Mouse (Mus musculus): Measurements from ENCODE around the gene Jmjd8.
"Not testable (repeated sequence)": the region's sequence is repeated elsewhere in the genome, so short reads cannot be mapped to it uniquely, and the experiment has no call there.

Jmjd8 gene

DNA sequence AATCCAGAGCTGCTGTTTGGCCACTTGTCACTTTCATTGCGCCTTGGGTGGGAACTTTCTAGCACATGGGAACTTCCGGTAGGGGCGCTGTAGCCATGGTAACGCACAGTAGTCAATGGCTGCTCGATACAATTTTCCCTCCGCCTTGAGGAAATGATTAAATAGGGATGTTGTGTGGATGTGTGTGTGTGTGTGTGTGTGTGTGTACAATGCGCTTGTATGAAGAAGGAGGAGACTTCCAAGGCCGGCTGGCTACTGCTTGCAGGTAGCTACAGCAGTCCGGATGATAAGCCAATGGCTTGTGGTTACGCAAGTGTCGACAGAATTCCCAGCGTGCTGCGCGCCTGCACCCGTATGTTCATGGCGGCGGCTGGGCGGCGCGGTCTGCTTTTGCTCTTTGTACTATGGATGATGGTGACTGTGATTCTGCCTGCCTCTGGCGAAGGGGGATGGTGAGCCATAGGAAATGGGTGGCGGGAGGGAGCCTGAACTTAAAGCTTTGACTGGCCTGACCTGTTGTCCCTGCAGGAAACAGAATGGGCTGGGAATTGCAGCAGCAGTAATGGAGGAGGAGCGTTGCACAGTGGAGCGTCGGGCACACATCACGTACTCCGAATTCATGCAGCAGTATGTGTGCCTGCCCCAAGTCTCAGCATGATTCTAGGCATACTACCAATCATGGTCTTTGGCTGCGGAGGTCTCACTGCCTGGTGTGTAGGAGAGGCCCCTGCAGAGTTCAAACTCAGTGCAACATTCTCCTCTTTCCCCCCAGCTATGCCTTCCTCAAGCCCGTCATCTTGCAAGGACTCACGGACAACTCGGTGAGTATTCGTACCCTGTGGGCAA lies at the start of gene Jmjd8:
Gene Jmjd8, plus strand, starts transcription at position 156 of the 846 bp plus-strand sequence.
- DNase-seq, result peak; percentile 73 to 75

DNA sequence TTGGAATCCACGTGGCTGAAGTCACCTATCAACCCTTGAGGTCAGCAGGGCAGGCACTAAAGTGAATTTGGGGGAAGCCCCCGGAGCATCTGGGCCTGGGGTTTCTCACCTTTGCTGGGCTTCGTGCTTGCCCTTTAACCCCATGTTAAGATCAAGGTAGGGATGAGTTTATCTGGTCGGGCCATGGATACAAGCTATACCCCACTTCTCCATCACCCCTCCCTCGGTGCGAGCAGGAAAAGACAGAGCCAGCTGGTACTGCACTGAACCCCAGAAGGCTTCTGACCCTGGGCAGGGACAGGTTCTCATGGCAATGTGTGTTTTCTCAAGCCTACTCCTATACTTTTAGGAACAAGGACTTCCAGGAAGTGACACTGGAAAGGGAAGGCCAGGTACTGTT lies 47.3 kb upstream of the Jmjd8 start:
- no peak for DNase-seq

GRCm38 (mm10) chr17:25783086-25783485 lies 45.6 kb upstream of the Jmjd8 start:
- no peak for DNase-seq

DNA sequence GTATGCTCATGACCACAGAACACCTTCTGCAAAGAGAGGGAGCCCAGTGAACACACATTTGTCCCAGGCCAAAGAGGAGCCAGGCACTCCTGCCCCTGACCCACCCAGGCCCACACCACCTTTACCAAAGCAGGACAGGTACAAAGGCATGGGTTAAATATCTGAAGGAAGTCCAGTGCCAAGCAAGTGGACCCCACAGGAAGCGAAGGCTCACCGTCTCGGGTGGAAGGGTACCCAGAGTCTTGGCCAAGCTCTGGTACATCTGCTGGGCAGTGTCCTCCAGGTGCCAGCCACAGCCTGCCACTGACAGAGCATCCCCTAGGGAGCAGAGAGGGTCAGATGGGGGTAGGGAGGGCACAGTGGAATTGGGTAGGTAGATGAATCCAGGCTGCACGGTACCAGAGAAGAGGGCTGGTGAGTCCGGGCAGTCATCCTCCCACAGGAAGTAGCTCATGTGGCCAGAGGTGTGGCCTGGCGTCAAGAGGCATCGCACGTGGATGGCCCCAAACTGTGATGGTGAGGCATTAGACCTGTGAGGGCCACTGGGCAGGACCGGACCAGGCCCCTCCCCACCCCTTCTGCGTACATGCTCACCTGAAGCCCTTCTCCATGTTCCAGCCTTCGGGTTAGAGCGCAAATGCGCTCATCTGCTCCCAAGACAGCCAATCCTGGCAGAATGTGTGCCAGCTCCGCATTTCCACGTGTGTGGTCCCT lies 44.6 kb upstream of the Jmjd8 start:
- DNase-seq, result no peak

- peak; percentile 94 to 96 for DNase-seq
Observed at GRCm38 (mm10) chr17:25785281-25785745, 43.4 kb upstream of the Jmjd8 start, which contains the start of gene Haghl. Haghl (minus strand) TSS chr17:25785673.

- DNase-seq, result no peak
Observed at GRCm38 (mm10) chr17:25786280-25786679, 42.4 kb upstream of the Jmjd8 start, which contains the start of gene Ccdc78. Ccdc78 (plus strand) TSS chr17:25786580.

GRCm38 (mm10) chr17:25786781-25787504 lies 41.7 kb upstream of the Jmjd8 start:
- DNase-seq, result no peak

- no peak for DNase-seq
Observed at GRCm38 (mm10) chr17:25791320-25791842, 37.3 kb upstream of the Jmjd8 start.

DNA sequence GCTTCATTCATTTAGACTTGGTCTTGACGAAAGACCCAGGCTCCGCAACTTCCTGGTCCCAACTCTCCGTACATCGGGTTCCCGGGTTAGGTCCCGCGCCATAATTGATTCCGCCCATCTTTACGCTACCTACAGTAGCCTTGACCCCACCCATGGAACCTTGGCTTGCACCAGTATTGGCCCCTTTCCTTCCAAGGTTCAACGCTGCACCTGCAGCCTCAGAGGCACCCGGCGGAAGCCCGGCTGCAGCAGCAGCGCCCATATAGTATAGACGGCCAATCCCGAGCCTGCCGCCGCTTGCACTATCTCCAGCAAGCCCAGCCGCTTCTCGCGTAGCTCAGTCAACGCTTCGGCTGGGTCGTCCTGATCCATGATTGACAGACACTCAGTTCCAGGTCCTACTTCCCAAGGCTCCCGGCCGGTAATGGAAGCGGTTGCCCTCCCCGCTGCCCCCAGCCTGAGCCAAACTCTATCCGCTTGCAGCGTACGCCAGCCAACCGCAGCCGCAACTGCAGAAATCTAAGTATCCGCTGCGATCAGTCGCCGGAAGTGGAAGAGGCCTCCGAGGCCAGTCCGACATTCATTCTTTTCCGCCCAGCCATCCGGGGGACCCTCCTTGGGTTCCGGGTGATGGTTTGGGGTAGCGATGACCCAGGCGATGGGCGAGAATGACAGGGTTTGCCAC lies 36.7 kb upstream of the Jmjd8 start:
- DNase-seq, result peak; percentile 81 to 83

- peak; percentile 74 to 80 for DNase-seq
Observed at GRCm38 (mm10) chr17:25792615-25793014, 36.1 kb upstream of the Jmjd8 start, which contains the start of gene Fam173a. Fam173a (minus strand) TSS chr17:25792901.

DNA sequence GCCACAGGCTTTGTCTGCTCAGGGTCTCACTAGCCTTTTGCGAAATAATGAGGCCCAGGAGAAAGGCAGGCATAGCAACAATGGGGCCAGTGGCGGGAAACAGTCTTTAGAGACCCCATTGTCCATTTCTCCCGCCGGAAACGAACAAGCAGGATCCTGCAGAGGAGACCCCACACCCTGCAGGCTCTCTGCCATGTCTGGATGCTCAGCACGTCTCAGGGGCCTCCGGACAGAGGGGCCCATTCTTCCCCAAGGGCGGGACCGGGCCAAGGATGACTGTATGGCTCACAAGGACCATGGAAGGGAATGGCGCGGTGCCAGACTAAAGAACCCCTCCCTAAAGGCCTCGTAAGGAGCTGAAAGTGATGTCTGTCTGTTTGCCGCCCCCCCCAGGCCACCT lies 34.5 kb upstream of the Jmjd8 start:
- no peak for DNase-seq

- no peak for DNase-seq
Observed at GRCm38 (mm10) chr17:25794998-25795397, 33.7 kb upstream of the Jmjd8 start.

DNA sequence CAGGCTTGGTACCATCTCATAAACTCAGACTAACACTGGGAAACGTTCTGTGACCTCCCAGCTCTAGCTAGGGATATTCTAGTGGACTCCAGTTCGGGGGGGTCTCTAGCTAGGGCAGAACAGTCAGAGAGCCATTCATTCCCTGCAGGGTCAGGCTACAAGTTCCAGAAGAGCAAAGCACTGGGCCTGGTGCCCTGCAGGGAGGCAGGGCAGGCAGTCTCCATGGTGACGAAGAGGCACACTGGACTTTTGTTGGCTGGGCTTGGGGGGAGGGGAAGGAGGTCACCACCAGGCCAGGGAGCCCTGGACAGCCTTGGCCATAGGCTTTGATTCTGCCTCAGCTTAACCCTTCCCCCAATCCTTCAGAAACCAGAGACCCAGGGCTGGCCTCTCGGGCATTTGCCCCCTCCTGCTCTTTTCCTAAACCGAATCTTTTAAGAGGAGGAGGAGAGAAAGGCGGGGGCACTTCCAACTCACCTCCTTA lies 33.0 kb upstream of the Jmjd8 start, which contains the start of gene AC134908.4:
Gene AC134908.4, minus strand, starts transcription at position 51 of the 484 bp plus-strand sequence.
- peak in 1 of 2 experiments; percentile 39 for DNase-seq

DNA sequence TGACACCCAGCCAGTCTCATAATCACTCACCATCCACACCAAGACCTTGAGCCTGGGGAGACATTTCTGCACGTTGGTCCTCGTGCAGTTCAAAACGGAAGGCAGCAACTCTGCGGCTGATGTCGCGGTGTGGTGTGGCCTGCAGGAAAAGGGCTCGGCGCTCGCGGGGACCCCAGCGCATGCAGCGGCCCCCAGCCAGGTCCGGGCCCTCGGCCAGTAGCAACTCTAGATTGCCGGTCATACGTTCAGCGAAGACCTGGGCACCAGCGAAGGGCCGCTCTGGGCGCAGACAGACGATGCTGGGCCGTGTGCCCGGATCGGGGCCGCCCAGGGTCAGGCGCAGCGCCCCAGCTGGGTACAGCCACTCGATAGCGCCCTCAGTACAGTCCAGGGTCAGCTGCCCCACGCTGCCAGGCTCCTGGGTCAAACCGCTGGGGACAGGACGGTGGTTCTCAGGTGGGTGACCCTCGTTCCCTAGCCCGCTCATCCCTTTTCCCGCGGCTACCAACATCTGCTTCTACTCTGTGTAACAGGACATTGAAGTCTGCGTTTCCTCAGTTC lies 32.4 kb upstream of the Jmjd8 start:
- DNase-seq, result no peak

DNA sequence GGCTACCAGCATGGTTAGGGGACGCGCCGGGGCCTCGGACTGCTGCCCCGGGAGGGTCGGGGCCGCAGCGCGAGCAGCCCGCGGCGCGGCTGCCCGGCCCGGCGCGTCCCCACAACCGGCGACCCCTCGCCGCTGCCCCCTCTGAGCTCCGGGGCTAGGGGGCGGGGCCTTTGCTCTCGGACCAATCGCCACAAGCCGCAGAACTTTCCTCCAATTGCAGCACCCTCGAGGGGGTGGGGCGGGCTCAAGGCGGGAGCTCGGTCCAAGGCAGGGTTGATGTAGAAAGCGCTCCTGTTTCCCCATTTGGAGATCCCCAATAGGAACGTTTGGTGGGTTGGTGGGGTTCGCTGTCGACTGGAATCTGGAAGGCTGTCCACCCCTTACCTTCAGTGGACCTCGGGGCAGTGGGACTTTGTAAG lies 31.7 kb upstream of the Jmjd8 start, which contains the start of gene Metrn:
Gene Metrn, minus strand, starts transcription at position 186 of the 419 bp plus-strand sequence.
- peak; percentile 88 for DNase-seq

- DNase-seq, result peak; percentile 74 to 75
Observed at GRCm38 (mm10) chr17:25801029-25801428, 27.6 kb upstream of the Jmjd8 start.

- no peak for DNase-seq
Observed at GRCm38 (mm10) chr17:25802825-25803517, 25.7 kb upstream of the Jmjd8 start.

GRCm38 (mm10) chr17:25806507-25806906 lies 22.2 kb upstream of the Jmjd8 start:
- DNase-seq, result no peak

GRCm38 (mm10) chr17:25807452-25807851 lies 21.2 kb upstream of the Jmjd8 start:
- DNase-seq, result not testable (repeated sequence)

DNA sequence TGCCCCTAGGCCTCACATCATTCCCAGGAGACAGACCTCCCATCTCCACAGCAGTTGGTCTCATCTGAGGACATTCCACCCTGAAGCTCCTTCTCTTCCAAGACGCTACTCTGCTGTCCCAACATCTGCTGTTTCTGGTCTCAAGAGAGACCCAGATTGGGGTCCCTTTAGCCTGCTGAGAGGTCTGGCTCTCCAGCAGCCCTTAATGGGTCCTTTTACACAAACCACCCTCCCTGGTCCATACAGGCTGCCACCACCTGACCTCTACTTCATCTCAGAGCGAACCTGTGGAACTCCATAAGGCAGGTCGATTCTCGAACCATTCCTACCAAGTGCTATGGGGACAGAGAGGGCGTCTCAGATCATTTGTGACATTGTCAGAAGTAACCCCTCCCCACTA lies 20.6 kb upstream of the Jmjd8 start:
- DNase-seq, result no peak
